13 mouse cellular contexts compared by ENCODE assay signal in genomic region chr11:88240736-88241353, GRCm38 (mm10). TPM values are rescaled to one million over a fixed set of nuclear protein-coding genes. Genes with fewer than 3 reads are reported as not detected.
A peak's percentile ranks its signal among the peaks of the same experiment; 100 is the strongest.
DNase-seq lines count a peak whose midpoint lies in the region; ATAC-seq and TF ChIP-seq lines count a peak whose summit lies in the region.
"Had no signal": no experiment of that assay in that cellular context is flagged by ENCODE, and none has a peak within 500 bp of the region (broad histone marks: within the 10 kb centered on the region; RNA-seq: fewer than 3 reads in every experiment).

No protein-coding gene starts in this region.

- H3K4me3 ChIP-seq in intestine, embryonic 14.5 days (ENCODE audit: low read depth, low read length): no peak overlapping the region
- H3K4me3 ChIP-seq in intestine, postnatal 0 days (ENCODE audit: low read depth, low read length): no peak overlapping the region
- no peak overlapping the region for H3K4me3 ChIP-seq in embryonic facial prominence, embryonic 12.5 days
- H3K4me3 ChIP-seq in hindbrain, embryonic 16.5 days (ENCODE audit: low read length): no peak overlapping the region
- no peak overlapping the region for H3K4me3 ChIP-seq in neural tube, embryonic 12.5 days
- H3K4me3 ChIP-seq: lung, embryonic 15.5 days; stomach, embryonic 15.5 days had no signal

- peaks cover 11% of the 10 kb centered on the region for H3K4me1 ChIP-seq in intestine, embryonic 14.5 days (replicated peaks; ENCODE audit: control insufficient read depth, insufficient read depth, low read length)
- H3K4me1 ChIP-seq in intestine, postnatal 0 days (replicated peaks; ENCODE audit: control insufficient read depth, insufficient read depth, low read length): 0 out of 2 replicates have a peak, but pooled peaks cover 3% of the 10 kb centered on the region
- peaks cover 22% of the 10 kb centered on the region for H3K4me1 ChIP-seq in embryonic facial prominence, embryonic 12.5 days
- peaks cover 14% of the 10 kb centered on the region for H3K4me1 ChIP-seq in hindbrain, embryonic 16.5 days (ENCODE audit: control insufficient read depth, insufficient read depth, low read depth, low read length)
- peaks cover 51% of the 10 kb centered on the region for H3K4me1 ChIP-seq in neural tube, embryonic 12.5 days

- ATAC-seq in intestine, embryonic 14.5 days (replicated peaks; ENCODE audit: low FRiP score, low TSS enrichment, low read depth): no peak
- ATAC-seq in intestine, postnatal 0 days: no peak
- ATAC-seq in embryonic facial prominence, embryonic 12.5 days (ENCODE audit: insufficient number of reproducible peaks, insufficient read depth, low FRiP score, low TSS enrichment): no peak
- peak; percentile 77 for ATAC-seq in hindbrain, embryonic 16.5 days
- peak; percentile 84 for ATAC-seq in neural tube, embryonic 12.5 days (ENCODE audit: low FRiP score, low read depth)
- ATAC-seq in activated CD4-positive, CD25-positive, alpha-beta regulatory T cell, adult 4 months: no peak

- no peak overlapping the region for H3K4me2 ChIP-seq in intestine, embryonic 14.5 days (ENCODE audit: low read length)
- H3K4me2 ChIP-seq in intestine, postnatal 0 days (replicated peaks; ENCODE audit: low read depth): no peak overlapping the region
- H3K4me2 ChIP-seq in embryonic facial prominence, embryonic 12.5 days (replicated peaks): no peak overlapping the region; the same call in 1 of the 2 replicates
- no peak overlapping the region for H3K4me2 ChIP-seq in hindbrain, embryonic 16.5 days (ENCODE audit: low read length)
- H3K4me2 ChIP-seq in neural tube, embryonic 12.5 days (replicated peaks): peak overlapping the region; percentile 28; the same call in 1 of the 2 replicates
- H3K4me2 ChIP-seq: lung, embryonic 15.5 days; stomach, embryonic 15.5 days had no signal

- H3K27me3 ChIP-seq in intestine, embryonic 14.5 days (replicated peaks; ENCODE audit: control insufficient read depth, insufficient read depth, low read length): no peaks in the 10 kb centered on the region
- no peaks in the 10 kb centered on the region for H3K27me3 ChIP-seq in intestine, postnatal 0 days (replicated peaks; ENCODE audit: control insufficient read depth, insufficient read depth, low read length)
- H3K27me3 ChIP-seq in embryonic facial prominence, embryonic 12.5 days: no peaks in the 10 kb centered on the region
- no peaks in the 10 kb centered on the region for H3K27me3 ChIP-seq in hindbrain, embryonic 16.5 days (replicated peaks; ENCODE audit: control insufficient read depth, insufficient read depth, low read length)
- no peaks in the 10 kb centered on the region for H3K27me3 ChIP-seq in neural tube, embryonic 12.5 days (replicated peaks)
- H3K27me3 ChIP-seq: lung, embryonic 15.5 days; stomach, embryonic 15.5 days had no signal

- no peaks in the 10 kb centered on the region for H3K9me3 ChIP-seq in intestine, embryonic 14.5 days (ENCODE audit: control insufficient read depth, low read length)
- no peaks in the 10 kb centered on the region for H3K9me3 ChIP-seq in intestine, postnatal 0 days (ENCODE audit: control insufficient read depth)
- H3K9me3 ChIP-seq in embryonic facial prominence, embryonic 12.5 days: no peaks in the 10 kb centered on the region
- no peaks in the 10 kb centered on the region for H3K9me3 ChIP-seq in hindbrain, embryonic 16.5 days (ENCODE audit: control insufficient read depth, low read length)
- H3K9me3 ChIP-seq in neural tube, embryonic 12.5 days: no peaks in the 10 kb centered on the region
- H3K9me3 ChIP-seq: lung, embryonic 15.5 days; stomach, embryonic 15.5 days had no signal

- no peaks in the 10 kb centered on the region for H3K36me3 ChIP-seq in intestine, embryonic 14.5 days (ENCODE audit: control insufficient read depth, insufficient read depth, low read length)
- H3K36me3 ChIP-seq in intestine, postnatal 0 days (ENCODE audit: control insufficient read depth, insufficient read depth): no peaks in the 10 kb centered on the region
- no peaks in the 10 kb centered on the region for H3K36me3 ChIP-seq in embryonic facial prominence, embryonic 12.5 days
- no peaks in the 10 kb centered on the region for H3K36me3 ChIP-seq in hindbrain, embryonic 16.5 days (ENCODE audit: control insufficient read depth, insufficient read depth, low read length)
- H3K36me3 ChIP-seq in neural tube, embryonic 12.5 days: no peaks in the 10 kb centered on the region
- H3K36me3 ChIP-seq: lung, embryonic 15.5 days; stomach, embryonic 15.5 days had no signal

- WGBS in intestine, embryonic 14.5 days: 19% methylated on average over 10 of the region's 10 CpGs
- WGBS in intestine, postnatal 0 days: 31% methylated on average over 10 of the region's 10 CpGs
- WGBS in embryonic facial prominence, embryonic 12.5 days: 5% methylated on average over 10 of the region's 10 CpGs
- WGBS in hindbrain, embryonic 16.5 days: 5% methylated on average over 10 of the region's 10 CpGs
- WGBS in neural tube, embryonic 12.5 days: 3% methylated on average over 10 of the region's 10 CpGs

- H3K27ac ChIP-seq in intestine, embryonic 14.5 days (ENCODE audit: low read depth): 0 out of 2 replicates have a peak overlapping the region, but pooled peaks have one; percentile 18
- H3K27ac ChIP-seq in intestine, postnatal 0 days (ENCODE audit: low read depth, low read length): no peak overlapping the region
- peak overlapping the region; percentile 13; the same call in 1 of the 2 replicates for H3K27ac ChIP-seq in embryonic facial prominence, embryonic 12.5 days
- peak overlapping the region; percentile 36; the same call in 1 of the 2 replicates for H3K27ac ChIP-seq in hindbrain, embryonic 16.5 days (ENCODE audit: low read depth, low read length)
- peak overlapping the region; percentile 66 for H3K27ac ChIP-seq in neural tube, embryonic 12.5 days
- H3K27ac ChIP-seq: lung, embryonic 15.5 days; stomach, embryonic 15.5 days had no signal

- no peak overlapping the region for H3K9ac ChIP-seq in intestine, embryonic 14.5 days (ENCODE audit: low read length)
- no peak overlapping the region for H3K9ac ChIP-seq in intestine, postnatal 0 days (ENCODE audit: low read depth, low read length)
- no peak overlapping the region for H3K9ac ChIP-seq in embryonic facial prominence, embryonic 12.5 days
- peak overlapping the region; percentile 14; the same call in 1 of the 2 replicates for H3K9ac ChIP-seq in hindbrain, embryonic 16.5 days (ENCODE audit: low read depth, low read length)
- no peak overlapping the region for H3K9ac ChIP-seq in neural tube, embryonic 12.5 days
- H3K9ac ChIP-seq: lung, embryonic 15.5 days; stomach, embryonic 15.5 days had no signal

- no peak for TF ChIP-seq CTCF in intestine, postnatal 0 days (IDR thresholded peaks at IDR 0.05; ENCODE audit: low read depth)

- DNase-seq in intestine, embryonic 14.5 days (ENCODE audit: low spot score): no peak
- DNase-seq in cerebellum, adult 18-20 months: no peak
- no peak for DNase-seq in cerebellum, adult 11-12 months
- DNase-seq: cerebellum, postnatal 25 days; gastrocnemius, postnatal 25 days; kidney, postnatal 25 days had no signal

RNA-seq across cellular contexts. Expression of gene Mrps23, which starts 36.7 kb away (rescaled TPM):
- polyA plus RNA-seq in intestine, embryonic 14.5 days (2014; fragmentation: Nextera tagmentation; extraction: Ambion mirVana): 60.8 and 65.2 TPM in 2 replicates
- 54.1 and 59.1 TPM in 2 replicates for polyA plus RNA-seq in intestine, postnatal 0 days (2015; fragmentation: Nextera tagmentation; extraction: Ambion mirVana)
- 63.2 and 65.3 TPM in 2 replicates for polyA plus RNA-seq in embryonic facial prominence, embryonic 12.5 days (2016; fragmentation: Nextera tagmentation; extraction: Ambion mirVana)
- 61.1 and 68.8 TPM in 2 replicates for polyA plus RNA-seq in hindbrain, embryonic 16.5 days (2015; fragmentation: Nextera tagmentation; extraction: Ambion mirVana)
- polyA plus RNA-seq in neural tube, embryonic 12.5 days (2016; fragmentation: Nextera tagmentation; extraction: Ambion mirVana): 70.1 and 71.6 TPM in 2 replicates
- 10 to 100 TPM; 96.8 to 98.7 TPM for polyA plus RNA-seq in activated CD4-positive, CD25-positive, alpha-beta regulatory T cell, adult 4 months (2017; shearing (Covaris generic))

RNA-seq across cellular contexts. Expression of gene Ccdc182, which starts 53.0 kb away (rescaled TPM):
- not detected in 2 replicates for polyA plus RNA-seq in intestine, embryonic 14.5 days (2014; fragmentation: Nextera tagmentation; extraction: Ambion mirVana)
- polyA plus RNA-seq in intestine, postnatal 0 days (2015; fragmentation: Nextera tagmentation; extraction: Ambion mirVana): not detected in 2 replicates
- 0.93 and 1.9 TPM in 2 replicates for polyA plus RNA-seq in embryonic facial prominence, embryonic 12.5 days (2016; fragmentation: Nextera tagmentation; extraction: Ambion mirVana)
- polyA plus RNA-seq in hindbrain, embryonic 16.5 days (2015; fragmentation: Nextera tagmentation; extraction: Ambion mirVana): 0.13 TPM in 1 of 2 replicates, not detected in the other
- polyA plus RNA-seq in neural tube, embryonic 12.5 days (2016; fragmentation: Nextera tagmentation; extraction: Ambion mirVana): 11.4 and 14.5 TPM in 2 replicates
- polyA plus RNA-seq in activated CD4-positive, CD25-positive, alpha-beta regulatory T cell, adult 4 months (2017; shearing (Covaris generic)): not detected
- polyA plus RNA-seq: stomach, embryonic 15.5 days had no signal

Comparison
In these comparisons a context has a peak if more than half of its experiments do, and no peak if none do; other contexts are left out.
1. ATAC-seq: peak in hindbrain, embryonic 16.5 days (single experiment) and neural tube, embryonic 12.5 days (single experiment); none in intestine, embryonic 14.5 days (single experiment), intestine, postnatal 0 days (single experiment), embryonic facial prominence, embryonic 12.5 days (single experiment) and activated CD4-positive, CD25-positive, alpha-beta regulatory T cell, adult 4 months (single experiment).